Mouse (Mus musculus) lung, embryonic 14.5 days (tissue): ENCODE data around the gene Sdf4. TPM values are rescaled to one million over a fixed set of nuclear protein-coding genes. Genes with fewer than 3 reads are reported as not detected.

ENCODE experiments used
- ATAC-seq: fragments of 200-750 bp; cut with Nextera tagmentation; 2 replicates; pipeline ENCODE4 v1.8.0; 2017; ENCODE audit warnings: mild to moderate bottlenecking, moderate TSS enrichment, moderate library complexity; ENCODE audit not compliant: insufficient read depth
- DNase-seq: peaks from one replicate; pipeline ENCODE4 v3.0.0-alpha.2; 2015
- H3K27ac ChIP-seq: fragments of 300-500 bp; sonication (generic); 2 replicates; pipeline ENCODE4 v1.5.1; 2014; ENCODE audit warnings: low read depth, mild to moderate bottlenecking, moderate library complexity
- H3K27me3 ChIP-seq: fragments of 300-500 bp; sonication (generic); 2 replicates; pipeline ENCODE4 v1.6.1; 2014; ENCODE audit warnings: low read length, control low read depth; ENCODE audit not compliant: insufficient read depth
- H3K36me3 ChIP-seq: fragments of 300-500 bp; sonication (generic); 2 replicates; pipeline ENCODE4 v1.6.1; 2014; ENCODE audit warnings: control low read depth; ENCODE audit not compliant: insufficient read depth
- H3K4me1 ChIP-seq: fragments of 300-500 bp; sonication (generic); 2 replicates; pipeline ENCODE4 v1.6.1; 2014; ENCODE audit warnings: antibody characterized with exemption, control low read depth; ENCODE audit not compliant: insufficient read depth
- H3K4me2 ChIP-seq: fragments of 300-500 bp; sonication (generic); 2 replicates; pipeline ENCODE4 v1.6.1; 2014; ENCODE audit warnings: mild to moderate bottlenecking
- H3K4me3 ChIP-seq: fragments of 300-500 bp; sonication (generic); 2 replicates; pipeline ENCODE4 v1.5.1; 2014; ENCODE audit warnings: low read depth, low read length
- H3K9ac ChIP-seq: fragments of 300-500 bp; sonication (generic); 2 replicates; pipeline ENCODE4 v1.6.1; 2014
- H3K9me3 ChIP-seq: fragments of 300-500 bp; sonication (generic); 2 replicates; pipeline ENCODE4 v1.6.1; 2016; ENCODE audit warnings: low read depth, low read length, control low read depth
- CTCF ChIP-seq: IDR thresholded peaks from 2 replicates; pipeline ENCODE4 v1.5.1; 2016; ENCODE audit warnings: antibody characterized with exemption, low read depth
- WGBS: fragments of 180-500 bp; shearing (Covaris S2); extraction: QIAGEN DNeasy Blood & Tissue Kit; methylation state at CpG from one replicate; pipeline ENCODE4 v1.1.7; 2014; 5-methylcytosine and 5-hydroxymethylcytosine counted together
- polyA plus RNA-seq: library from polyadenylated mRNA; unstranded; fragments of >200 nt; fragmentation: Nextera tagmentation; extraction: Ambion mirVana; gene quantifications from 2 replicates; pipeline ENCODE4 v1.2.1, GENCODE M21; 2014

Gene Sdf4
- polyA plus RNA-seq, 1 experiment from 2014 or later = 152 TPM

DNA sequence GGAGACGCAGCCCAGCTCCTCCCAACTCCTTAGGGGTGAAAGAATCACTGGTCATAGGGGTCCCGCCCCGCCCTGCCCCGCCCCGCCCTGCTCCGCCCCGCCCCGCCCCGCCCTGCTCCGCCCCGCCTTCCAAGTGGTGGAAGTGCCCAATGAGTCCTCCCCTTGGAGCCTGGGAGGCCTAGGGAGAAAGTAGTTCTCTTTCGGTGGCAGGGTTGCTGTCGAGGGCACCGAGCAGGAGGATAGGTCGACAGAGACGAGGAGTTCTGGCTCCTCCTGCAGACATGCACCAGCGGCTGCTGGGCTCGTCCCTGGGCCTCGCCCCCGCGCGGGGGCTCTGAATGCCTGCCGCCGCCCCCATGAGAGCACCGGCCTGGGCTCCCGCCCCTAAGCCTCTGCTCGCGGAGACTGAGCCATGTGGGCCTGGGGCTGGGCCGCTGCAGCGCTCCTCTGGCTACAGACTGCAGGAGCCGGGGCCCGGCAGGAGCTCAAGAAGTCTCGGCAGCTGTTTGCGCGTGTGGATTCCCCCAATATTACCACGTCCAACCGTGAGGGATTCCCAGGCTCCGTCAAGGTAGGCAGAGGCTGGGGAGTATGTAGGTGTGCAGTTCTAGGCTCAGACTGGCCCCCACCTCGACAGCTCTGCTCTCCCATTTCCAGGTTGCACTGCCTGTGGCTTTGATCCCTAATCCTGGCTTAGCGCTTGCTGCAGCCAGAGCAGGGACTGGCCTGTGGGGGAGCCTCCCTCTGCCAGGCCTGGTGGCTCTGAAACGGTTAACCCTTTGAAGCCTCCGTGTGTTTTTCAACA is 30.3 kb upstream of the Sdf4 start, which contains the start of gene C1qtnf12:
Gene C1qtnf12, plus strand, starts transcription at position 152 of the 805 bp plus-strand sequence.
- peak within 1 kb of the TSS; percentile 62 for H3K4me3 ChIP-seq
- no peaks in the 10 kb centered on the region for H3K27me3 ChIP-seq
- peak within 1 kb of the TSS; percentile 77 for H3K9ac ChIP-seq
- ATAC-seq = peak; percentile 88
- DNase-seq = peak; percentile 71
- H3K9me3 ChIP-seq = no peaks in the 10 kb centered on the region
- peaks cover 7% of the 10 kb centered on the region; the same call in 1 of the 2 replicates for H3K4me1 ChIP-seq
- TF ChIP-seq CTCF = 0 out of 2 replicates have a peak, but pooled peaks have one; percentile 8
- WGBS = under 1% methylated on average over 39 of the region's 42 CpGs
- H3K4me2 ChIP-seq = peak within 1 kb of the TSS; percentile 97
- peak within 1 kb of the TSS; percentile 48 for H3K27ac ChIP-seq
- H3K36me3 ChIP-seq = peaks cover 52% of the 10 kb centered on the region

- peaks cover 45% of the 10 kb centered on the region for H3K36me3 ChIP-seq
- peak overlapping the region; percentile 77 for H3K9ac ChIP-seq
- H3K9me3 ChIP-seq = no peaks in the 10 kb centered on the region
- peak overlapping the region; percentile 62 for H3K4me3 ChIP-seq
- H3K27me3 ChIP-seq = no peaks in the 10 kb centered on the region
- no peak overlapping the region for H3K27ac ChIP-seq
- no peak for TF ChIP-seq CTCF
- WGBS = 61% methylated on average over 7 of the region's 7 CpGs
- no peak for DNase-seq
- ATAC-seq = no peak
- peak overlapping the region; percentile 97 for H3K4me2 ChIP-seq
- peaks cover 7% of the 10 kb centered on the region; the same call in 1 of the 2 replicates for H3K4me1 ChIP-seq
Observed at GRCm38 (mm10) chr4:155963106-155963505, 29.6 kb upstream of the Sdf4 start.

DNA sequence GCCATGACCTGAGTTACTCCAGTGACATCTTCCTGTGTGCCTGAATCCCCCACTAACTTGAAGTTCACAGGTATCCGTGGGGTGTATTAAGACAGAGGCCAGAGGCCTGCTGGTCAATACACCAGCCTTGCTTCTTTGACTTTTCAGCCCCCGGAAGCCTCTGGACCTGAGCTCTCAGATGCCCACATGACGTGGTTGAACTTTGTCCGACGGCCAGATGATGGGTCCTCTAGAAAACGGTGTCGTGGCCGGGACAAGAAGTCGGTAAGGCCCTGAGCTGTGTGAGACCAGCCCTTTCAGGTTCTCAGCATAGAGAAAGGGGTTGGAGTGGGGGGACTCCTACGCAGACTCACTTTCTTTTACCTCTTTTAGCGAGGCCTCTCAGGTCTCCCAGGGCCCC is 28.3 kb upstream of the Sdf4 start:
- peaks cover 39% of the 10 kb centered on the region for H3K36me3 ChIP-seq
- ATAC-seq (no peak), DNase-seq (no peak)
- H3K9ac ChIP-seq = no peak overlapping the region
- WGBS = 91% methylated on average over 11 of the region's 11 CpGs
- peaks cover 7% of the 10 kb centered on the region; the same call in 1 of the 2 replicates for H3K4me1 ChIP-seq
- H3K4me3 ChIP-seq = no peak overlapping the region
- no peak overlapping the region for H3K27ac ChIP-seq
- H3K27me3 ChIP-seq = no peaks in the 10 kb centered on the region
- H3K9me3 ChIP-seq = no peaks in the 10 kb centered on the region
- no peak overlapping the region for H3K4me2 ChIP-seq
- no peak for TF ChIP-seq CTCF

GRCm38 (mm10) chr4:155969043-155969653 is 23.5 kb upstream of the Sdf4 start:
- Histone ChIP-seq H3K4me3 (no peak overlapping the region), H3K4me1 (no peaks in the 10 kb centered on the region), H3K27me3 (no peaks in the 10 kb centered on the region), H3K4me2 (no peak overlapping the region), H3K27ac (no peak overlapping the region), H3K9me3 (no peaks in the 10 kb centered on the region), H3K36me3 (peaks cover 29% of the 10 kb centered on the region), H3K9ac (no peak overlapping the region)
- WGBS = 65% methylated on average over 13 of the region's 13 CpGs
- ATAC-seq = no peak
- no peak for DNase-seq
- no peak for TF ChIP-seq CTCF

DNA sequence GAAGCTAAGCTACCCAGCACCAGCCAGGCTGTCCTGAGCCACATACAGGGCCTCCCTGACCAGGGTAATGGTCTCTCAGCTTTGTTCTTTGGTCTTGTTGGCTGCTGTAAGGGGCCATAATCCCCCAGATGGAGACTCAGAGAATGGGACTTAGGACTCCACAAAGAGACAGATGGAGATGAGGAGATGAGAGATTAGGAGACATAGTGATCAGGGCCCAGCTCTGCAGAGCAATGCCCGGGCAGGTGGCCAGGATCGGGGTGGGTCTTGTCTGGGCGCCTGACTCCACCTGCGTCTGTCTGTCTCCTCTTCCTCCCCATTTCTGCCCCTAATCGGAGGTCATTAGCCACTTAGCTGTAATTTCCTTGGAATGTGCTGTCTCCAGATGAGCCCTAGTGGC is 22.4 kb upstream of the Sdf4 start:
- Histone ChIP-seq H3K4me2 (no peak overlapping the region), H3K4me1 (no peaks in the 10 kb centered on the region), H3K9me3 (no peaks in the 10 kb centered on the region), H3K36me3 (peaks cover 18% of the 10 kb centered on the region), H3K27me3 (no peaks in the 10 kb centered on the region), H3K9ac (no peak overlapping the region), H3K27ac (no peak overlapping the region), H3K4me3 (no peak overlapping the region)
- ATAC-seq (no peak), DNase-seq (no peak)
- 77% methylated on average over 5 of the region's 5 CpGs for WGBS
- TF ChIP-seq CTCF = no peak

GRCm38 (mm10) chr4:155972651-155973050 is 20.0 kb upstream of the Sdf4 start:
- WGBS = 69% methylated on average over 6 of the region's 6 CpGs
- no peaks in the 10 kb centered on the region for H3K27me3 ChIP-seq
- ATAC-seq = no peak
- H3K4me1 ChIP-seq = no peaks in the 10 kb centered on the region
- H3K4me3 ChIP-seq = no peak overlapping the region
- no peak overlapping the region for H3K4me2 ChIP-seq
- DNase-seq = no peak
- H3K27ac ChIP-seq = no peak overlapping the region
- H3K9me3 ChIP-seq = no peaks in the 10 kb centered on the region
- TF ChIP-seq CTCF = no peak
- no peak overlapping the region for H3K9ac ChIP-seq
- H3K36me3 ChIP-seq = no peaks in the 10 kb centered on the region

- Histone ChIP-seq H3K9ac (no peak overlapping the region), H3K27me3 (no peaks in the 10 kb centered on the region), H3K9me3 (no peaks in the 10 kb centered on the region), H3K4me1 (no peaks in the 10 kb centered on the region), H3K27ac (no peak overlapping the region), H3K4me3 (no peak overlapping the region), H3K36me3 (no peaks in the 10 kb centered on the region), H3K4me2 (no peak overlapping the region)
- ATAC-seq = no peak
- no peak for DNase-seq
- no peak; the same call in 1 of the 2 replicates for TF ChIP-seq CTCF
- 69% methylated on average over 2 of the region's 2 CpGs for WGBS
Observed at GRCm38 (mm10) chr4:155973239-155973638, 19.4 kb upstream of the Sdf4 start.
